Mouse (Mus musculus) monocyte, adult 5-6 weeks (primary cell): Measurements from ENCODE around the gene Rnf183. TPM values are rescaled to one million over a fixed set of nuclear protein-coding genes. Genes with fewer than 3 reads are reported as not detected.

Experiments
- ATAC-seq: fragments of 153-309, 156-312 bp; replicated peaks from 2 replicates; pipeline ENCODE4 v1.8.0; 2017; ENCODE audit warnings: mild to moderate bottlenecking; ENCODE audit not compliant: low TSS enrichment, insufficient number of reproducible peaks, severe bottlenecking, poor library complexity, low FRiP score
- total RNA-seq: library from RNA; stranded (forward); fragments of 200-1000, 200-491, 200-594 nt; gene quantifications from 3 replicates; pipeline ENCODE4 v1.2.3, GENCODE M21; 2017

Gene Rnf183
- total RNA-seq, 1 experiment from 2014 or later, result not detected

DNA sequence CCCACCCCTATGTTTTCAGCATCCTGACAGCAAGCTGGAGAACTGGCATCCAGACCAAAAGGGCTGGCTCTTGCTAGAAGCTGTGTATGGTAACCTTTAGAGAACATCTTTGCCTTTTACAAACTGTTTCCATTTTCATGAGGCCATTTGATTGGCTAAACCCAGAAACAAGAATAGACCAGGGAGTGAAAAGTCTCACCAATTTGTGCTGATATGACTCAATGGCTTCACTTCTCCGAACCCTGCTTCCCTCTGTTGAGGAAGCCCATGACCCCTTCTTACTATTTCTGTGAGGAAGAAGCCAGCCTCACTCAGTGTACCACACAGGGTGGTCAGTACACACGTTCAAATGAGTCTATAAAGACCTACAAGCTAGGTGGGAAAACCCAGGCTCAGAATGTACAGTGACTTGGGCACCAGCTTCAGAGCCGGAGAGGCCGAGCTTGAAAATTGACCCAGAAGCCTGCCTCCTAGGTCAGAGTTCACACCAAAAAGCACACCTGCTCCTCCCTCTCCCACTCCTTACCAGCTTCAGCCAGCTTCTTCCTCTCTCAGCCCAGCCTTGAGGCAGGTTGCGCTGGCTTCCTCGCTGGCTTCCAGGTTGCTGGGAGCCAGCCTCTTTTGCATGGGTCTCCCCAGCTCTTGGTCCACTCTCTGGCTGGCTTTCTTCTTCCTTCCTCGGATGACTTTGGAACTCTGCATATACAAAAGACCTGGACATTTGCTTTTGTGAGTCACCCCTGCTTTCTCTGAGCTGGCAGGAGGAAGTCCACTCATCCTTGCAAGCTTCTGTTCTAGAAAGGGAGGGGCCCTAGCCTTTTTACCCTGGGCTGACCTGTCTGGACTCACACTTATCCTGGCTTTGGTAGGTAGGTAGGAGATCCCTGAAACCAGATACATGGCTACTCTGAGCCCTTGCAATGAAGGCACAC, 847 bp downstream of the Rnf183 start:
- ATAC-seq, result no peak

DNA sequence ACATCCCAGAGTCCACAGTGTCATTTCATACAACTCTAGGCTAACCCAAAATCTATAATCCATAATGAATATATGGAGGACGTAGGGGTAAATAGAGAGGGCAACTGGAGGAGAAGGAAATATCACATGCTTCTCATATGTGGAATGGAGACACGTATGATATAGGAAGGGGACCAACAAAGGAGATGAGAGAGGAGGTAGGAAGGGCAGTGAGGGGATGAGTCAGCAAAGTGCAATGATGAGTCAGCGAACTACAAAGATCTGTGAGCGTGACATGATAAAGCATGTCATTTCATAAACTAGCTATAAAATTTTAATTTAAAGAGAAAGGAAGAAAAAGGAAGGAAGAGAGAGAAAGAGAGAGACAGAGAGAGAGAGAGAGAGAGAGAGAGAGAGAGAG, 3.5 kb downstream of the Rnf183 start:
- ATAC-seq, result no peak

DNA sequence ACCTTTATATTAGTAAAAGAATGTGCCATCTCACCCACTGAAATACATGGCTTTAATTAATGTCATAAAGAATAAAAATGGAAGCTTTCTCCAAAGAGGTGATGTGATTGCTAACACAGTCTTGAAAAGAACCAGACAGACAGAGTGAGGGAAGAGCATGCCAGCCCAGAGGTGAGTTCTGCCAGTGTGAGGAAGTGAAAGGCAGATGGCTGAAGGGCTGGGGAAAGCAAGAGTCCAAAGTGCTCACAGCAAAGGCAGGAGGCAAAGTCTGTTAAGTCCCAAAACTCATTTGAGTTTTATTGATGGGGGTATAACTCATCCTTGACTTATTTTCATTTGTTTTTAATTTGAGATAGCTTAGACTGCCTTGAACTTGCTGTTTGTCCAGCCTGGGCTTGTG, 4.4 kb downstream of the Rnf183 start:
- no peak for ATAC-seq

DNA sequence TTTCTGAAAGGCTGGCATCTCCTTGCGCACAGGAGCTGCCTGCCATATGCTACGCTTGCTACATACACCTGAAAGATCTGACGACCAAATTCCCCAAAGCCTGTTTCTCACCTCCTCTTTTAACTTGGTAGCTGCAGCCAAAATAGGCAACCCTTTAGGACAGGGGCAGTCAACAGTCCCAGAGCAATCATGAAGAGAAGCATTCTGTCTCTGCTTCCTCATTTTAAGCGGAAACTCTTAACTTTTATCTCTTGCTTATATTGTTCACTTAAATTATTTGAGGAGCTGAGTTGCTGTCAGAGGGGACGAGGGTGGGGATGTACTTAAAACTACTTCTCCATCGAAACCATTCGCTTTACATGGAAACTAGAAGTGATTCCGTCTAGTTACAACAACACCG, 5.4 kb downstream of the Rnf183 start:
- ATAC-seq, result no peak

DNA sequence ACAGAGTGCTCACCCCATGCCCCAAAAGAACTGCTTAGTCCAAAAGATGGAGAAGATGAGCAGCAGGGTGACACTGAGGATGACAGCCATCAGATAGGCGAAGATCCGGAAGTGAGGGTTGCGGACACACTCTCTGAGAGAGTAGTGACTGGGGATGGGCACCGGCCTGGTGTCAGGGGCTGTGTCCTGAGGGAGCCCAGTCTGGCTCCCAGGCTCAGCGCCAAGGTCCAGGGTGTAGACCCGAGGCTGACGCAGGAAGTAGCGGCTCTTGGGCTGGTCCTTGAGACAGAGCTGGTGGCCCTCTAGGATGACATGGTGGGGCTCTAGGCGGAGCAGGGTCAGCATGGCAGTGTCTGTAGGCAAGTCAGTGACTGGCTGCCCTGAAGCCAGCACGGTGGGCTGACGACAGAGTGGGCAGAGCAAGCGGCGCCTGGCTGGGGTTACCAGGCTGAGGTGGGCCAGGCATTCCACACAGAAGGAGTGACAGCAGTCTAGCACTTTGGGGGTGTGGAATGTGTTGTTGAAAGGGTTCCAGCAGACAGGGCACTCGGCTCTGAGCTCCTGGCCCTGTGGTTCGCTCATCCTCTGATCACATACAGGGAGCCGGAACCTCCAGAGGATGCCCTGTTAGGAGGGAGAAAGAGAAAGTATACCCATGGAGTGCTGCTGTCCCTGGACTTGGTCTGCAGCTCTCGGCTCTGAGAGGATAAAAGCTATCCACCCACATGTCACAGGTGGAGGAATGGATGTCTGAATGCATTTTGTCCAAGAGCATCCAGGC, 6.9 kb downstream of the Rnf183 start:
- ATAC-seq, result no peak; the same call in 1 of the 2 replicates

DNA sequence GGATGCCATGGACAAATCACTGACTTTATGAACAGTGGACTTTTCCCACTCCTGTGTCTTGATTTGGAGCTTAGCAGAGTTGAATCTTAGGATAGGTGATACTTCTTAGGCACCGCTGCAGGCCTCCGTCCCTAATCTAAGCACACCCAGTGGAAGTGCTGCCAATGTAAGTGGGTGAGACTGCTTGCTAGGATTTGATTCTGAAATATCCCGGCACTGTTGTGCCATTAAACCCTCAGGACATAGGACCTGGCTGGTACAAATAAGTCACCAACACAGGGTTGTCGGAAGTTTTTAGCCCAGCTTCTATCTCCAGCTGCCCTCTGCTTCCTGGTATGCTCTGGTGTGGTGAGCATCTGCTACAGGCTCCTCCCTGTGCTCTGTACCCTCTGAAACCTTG, 9.2 kb downstream of the Rnf183 start:
- ATAC-seq, result no peak

DNA sequence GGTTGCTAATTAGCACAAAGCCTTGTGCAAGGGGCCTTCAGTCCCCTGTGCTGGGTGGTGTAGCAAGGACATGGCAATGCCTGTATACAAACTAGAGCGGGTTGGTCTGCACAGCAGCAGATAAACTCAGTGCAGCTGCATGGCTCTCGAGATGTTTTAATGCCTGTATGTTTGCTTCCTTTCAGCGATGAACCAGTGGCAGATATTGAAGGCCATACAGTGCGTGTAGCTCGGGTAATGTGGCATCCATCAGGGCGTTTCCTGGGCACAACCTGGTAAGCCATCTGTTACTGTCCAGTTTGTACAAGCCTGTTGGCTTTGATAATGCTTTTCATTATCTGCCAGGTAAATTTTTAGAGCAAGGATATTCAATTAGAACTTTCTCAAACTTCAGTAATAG, 16.0 kb downstream of the Rnf183 start:
- no peak for ATAC-seq

DNA sequence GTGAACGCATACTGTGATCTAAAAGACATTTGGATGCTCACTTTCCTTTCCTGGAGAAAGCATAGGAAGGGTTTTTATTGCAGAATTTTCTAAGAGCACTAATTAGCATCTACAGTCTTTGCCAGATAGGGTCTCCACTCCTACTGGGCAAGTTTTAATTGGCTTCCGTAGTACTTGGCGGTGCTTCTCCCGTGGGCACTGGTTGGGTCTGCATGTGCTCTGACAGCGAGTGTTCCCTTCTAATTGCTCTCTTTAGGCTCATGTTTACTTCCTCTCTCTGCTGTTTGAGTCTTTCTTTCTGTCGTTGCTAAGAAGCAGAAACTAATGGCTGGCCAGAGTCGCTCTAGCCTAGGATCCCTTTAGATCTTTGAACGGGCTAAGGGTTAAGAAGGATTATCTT, 16.6 kb downstream of the Rnf183 start:
- ATAC-seq, result no peak

DNA sequence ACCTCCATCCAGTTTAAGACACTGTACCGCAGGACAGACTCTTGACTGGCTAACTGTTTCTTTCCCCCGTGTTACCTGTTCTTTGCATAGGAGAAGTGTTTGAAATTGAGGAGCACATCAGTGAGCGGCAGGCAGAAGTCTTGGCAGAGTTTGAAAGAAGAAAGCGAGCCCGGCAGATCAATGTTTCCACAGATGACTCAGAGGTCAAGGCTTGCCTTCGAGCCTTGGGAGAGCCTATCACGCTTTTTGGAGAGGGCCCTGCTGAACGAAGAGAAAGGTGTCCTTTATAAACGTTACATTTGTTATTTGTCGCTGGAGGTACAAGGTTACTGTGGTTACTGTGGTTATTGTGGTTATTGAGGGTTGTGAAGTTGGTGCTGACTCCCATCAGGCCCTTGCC, 23.4 kb downstream of the Rnf183 start:
- ATAC-seq, result no peak

DNA sequence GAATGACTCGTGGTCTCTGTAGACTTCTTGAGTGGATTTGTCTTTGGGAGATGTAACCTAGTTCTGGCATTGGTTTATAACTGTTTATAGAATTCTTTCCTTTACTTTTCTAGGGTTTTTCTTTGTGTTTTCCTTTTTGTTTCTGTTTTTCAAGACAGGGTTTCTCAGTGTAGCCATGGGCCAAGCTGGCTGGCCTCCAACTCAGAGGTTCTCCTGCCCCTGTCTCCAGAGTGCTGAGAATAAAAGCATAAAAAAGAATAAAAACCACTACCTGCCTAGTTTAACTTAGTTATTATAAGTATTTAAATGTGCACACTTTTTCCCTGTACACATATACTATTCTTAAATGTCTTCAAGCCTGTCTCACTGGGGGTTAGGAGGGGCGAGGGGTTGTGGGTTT, 24.7 kb downstream of the Rnf183 start:
- ATAC-seq, result no peak

DNA sequence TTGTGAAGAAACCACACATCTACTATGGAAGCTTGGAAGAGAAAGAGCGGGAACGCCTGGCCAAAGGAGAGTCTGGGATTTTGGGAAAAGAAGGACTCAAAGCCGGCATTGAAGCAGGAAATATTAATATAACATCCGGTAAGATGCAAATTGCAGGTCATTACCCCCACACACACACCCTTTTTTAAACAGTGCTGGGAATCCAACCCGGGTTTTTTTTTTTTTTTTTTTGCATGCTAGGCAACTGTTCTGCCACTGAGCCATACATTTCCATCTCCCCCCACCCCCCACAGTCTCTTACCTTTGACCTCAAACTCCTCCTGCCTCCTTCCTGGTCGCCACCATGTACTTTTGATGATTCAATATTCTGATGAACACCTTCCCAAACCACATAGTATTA, 25.4 kb downstream of the Rnf183 start:
- ATAC-seq, result no peak

DNA sequence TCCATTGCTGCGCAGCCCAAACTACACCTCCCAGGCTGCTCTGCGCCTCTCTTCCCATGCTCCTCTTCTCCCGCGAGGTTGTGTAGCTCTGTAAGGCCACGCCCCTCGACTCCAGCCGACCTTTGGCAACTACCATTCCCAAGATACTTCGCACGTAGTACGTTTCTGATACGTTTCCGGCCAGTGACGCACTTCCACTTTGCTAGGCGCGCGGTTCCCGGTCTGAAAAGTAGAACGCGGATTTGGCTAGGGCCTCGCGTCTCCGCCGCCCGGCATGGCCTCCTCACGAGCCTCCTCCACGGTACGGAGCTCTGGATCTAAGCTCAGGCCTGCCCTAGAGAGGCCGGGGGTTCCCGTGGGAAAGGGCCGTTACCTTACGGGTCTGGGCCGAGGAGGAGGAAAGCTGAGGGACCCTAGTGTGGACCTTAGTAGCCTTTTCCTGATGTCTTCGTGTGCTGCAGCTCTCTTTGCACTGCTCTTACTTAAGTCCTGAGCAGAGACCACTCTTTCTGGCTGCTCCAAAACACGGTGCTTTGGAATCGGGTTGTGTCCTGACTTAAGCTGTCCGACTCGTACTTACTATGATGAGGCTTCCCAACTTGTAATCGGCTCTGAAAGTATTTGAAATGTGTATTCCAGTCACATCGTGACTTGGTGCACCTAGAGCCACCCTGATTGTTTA, 26.3 kb downstream of the Rnf183 start, which contains the start of the genes Cdc26 and Prpf4:
Gene Cdc26 (minus strand): TSS at position 42 of the 682 bp plus-strand sequence.
Gene Prpf4 (plus strand): TSS at position 197 of the 682 bp plus-strand sequence.
- ATAC-seq, result peak; percentile 99

DNA sequence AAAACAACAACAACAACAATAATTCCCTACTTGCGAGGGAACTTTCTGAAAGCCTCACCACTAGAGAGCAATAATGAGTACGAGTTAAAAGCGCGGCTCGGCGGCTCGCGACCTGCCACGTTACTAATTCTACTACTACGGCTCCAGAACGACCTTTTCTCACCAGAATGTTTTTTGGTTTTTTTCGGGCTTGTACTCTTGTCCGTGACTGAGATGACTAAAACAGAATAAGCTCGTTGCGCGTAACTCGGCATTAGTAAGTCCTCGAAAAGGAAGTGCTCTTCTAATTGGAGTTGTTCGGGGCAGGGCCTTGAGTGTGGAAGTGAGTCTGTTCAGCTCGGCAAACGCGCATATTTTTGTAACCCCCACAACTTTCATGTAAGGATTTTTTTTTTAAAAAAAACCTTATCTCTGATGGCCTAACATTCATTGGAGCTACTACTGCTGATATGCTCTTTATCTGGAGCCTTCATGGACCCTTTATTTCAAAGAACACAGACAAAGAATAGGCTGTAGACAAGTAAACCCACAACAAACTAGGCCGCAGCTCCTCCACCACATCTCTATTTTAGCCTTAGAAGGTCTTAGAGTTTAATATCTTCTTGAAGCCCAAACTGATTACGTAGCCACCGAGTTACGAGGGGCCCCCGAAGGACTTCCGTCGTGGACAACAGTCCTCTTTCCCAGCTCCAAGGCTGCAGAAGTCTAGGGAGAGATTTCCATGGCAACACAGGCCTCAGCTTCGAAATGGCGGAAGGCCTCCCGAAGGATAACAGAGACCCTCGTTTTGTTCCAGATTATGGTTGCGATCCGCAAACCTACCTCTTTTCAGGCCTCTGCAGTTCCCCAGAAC, 27.1 kb downstream of the Rnf183 start:
- no peak; the same call in 1 of the 2 replicates for ATAC-seq

DNA sequence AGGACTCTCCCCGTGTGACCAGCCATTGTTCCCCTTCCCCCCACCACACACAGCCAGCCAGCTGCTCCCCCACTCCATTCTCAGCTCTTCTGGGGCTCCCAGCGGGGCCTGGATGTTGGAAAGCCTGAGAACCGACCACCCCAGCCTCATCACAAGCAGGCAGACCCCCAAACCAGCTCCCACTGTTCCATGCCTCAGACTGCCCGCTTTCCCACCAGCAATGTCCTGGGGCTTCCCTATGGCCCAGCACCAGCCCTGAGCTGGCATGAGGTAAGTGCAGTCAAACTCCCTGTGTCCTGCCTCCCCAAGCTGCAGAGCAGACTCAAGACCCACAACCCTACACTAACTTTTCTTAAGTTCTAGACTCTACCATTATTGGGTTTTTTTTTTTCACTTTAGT, 28.9 kb downstream of the Rnf183 start:
- ATAC-seq, result no peak

DNA sequence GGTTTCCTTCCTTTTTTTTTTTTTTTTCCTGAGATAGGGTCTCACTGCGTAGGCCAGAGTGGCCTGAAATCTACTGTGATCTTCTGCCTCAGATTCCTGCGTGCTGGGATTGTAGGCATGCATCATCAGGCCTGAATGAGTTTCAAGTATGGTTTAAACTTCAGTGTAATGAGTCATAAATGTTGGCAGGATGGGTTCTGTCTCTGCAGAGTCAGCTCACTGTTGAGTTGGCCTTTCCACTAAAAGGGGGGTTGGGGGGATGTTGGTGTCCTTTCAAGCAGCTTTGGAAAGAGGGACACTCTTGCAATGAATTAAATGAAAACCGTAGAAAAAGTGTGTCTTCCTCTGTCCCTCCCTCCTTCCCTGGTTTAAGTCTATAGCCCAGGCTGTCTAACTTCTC, 36.1 kb downstream of the Rnf183 start:
- no peak for ATAC-seq

DNA sequence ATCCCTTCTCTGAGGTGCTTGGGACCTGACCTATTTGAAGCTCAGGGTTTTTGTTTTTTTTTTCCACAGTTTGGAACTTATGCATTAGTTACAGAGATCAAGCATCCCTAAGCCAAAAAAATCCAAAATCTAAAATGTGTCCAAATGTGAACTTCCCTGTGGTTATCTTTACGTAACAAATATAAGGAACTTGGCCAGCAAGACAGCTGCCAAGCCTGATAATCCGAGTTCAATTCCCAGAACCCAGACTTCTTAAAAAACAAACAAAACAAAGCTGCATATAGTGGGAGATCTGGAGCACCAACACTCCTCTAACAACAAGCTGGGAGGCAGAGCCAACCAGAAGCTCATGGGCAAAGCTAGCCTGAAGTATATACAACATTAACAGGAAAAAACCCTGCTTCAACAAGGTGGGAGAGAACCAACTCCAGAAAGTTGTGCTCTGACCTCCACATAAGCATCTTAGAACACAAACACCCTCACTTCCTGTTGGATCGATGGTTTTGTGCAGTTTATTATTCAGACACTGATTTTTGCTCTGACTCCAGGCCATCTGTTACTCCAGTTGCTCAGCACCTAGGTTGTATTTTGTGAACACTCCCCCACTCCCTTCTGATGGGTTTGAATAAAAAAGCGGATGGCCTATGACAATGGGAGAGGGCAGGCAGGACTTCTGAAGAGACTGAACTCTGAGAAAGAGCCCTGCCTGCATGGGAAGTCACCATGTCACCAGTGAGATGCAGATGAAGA, 37.3 kb downstream of the Rnf183 start:
- ATAC-seq, result no peak

DNA sequence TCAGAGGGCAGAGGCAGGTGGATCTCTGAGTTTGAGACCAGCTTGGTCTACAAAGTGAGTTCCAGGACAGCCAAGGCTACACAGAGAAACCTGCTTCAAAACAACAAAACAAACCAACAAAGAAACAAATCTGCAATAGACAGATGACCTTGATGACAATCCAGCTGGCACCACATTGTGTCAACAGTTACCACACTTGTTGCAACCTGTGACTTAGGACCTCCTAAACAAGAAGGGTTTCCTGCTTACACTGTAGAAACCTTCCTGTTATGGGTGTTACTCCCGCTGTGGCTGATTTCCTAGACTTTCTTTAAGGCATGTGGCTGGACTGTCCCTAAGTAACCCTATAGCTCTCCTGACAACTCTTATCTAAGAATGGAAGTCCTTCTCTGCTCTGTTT, 39.2 kb downstream of the Rnf183 start:
- ATAC-seq, result no peak

DNA sequence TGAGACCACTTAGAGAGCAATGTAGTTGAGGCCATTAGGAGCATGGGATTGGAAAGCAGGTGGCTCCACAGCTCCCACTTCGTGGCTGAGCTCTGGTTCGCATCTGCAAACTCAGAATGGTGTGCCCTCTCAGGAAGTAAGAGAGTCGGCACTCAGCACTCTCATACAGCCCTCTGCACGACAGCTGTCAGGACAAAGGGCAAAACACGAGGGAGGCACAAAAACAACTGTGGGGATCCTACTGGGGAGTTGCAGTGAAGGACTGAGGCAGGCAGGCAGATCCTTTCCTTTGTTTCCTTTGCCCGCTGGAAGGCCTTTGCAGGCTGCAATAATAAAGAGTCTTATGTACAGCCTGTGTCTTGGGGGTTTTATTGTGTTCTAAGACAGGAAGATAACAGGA, 41.6 kb downstream of the Rnf183 start:
- ATAC-seq, result no peak
